Mouse (Mus musculus) yolk sac, embryonic 10.5 days (tissue): ENCODE results near the gene Gm15128.
"Not testable (repeated sequence)": the region's sequence is repeated elsewhere in the genome, so short reads cannot be mapped to it uniquely, and the experiment has no call there.

Source experiments
- DNase-seq: peaks from one replicate; pipeline ENCODE4 v3.0.0-alpha.2; 2017; ENCODE audit warnings: low spot score

Gm15128 gene

DNA sequence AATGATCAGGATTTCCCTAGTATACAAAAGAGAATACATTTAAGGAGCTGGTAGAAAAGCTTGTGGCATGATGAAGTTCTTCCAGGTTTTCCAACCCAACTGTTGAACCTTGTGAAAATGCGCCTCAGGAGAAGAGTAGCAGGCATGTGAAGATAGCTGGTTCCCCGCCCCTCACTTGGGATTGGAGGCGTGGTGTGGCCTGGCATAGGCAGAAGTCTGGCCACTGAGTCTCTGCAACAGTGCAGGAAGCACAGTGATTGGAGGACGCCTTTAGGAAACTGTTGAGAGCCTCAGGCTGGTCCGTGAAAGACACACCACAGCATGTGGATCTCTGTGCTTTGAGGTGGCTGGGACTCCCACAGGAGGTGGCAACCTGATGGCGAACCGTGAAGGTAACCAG is at the start of gene Gm15128:
Gm15128 (plus strand) TSS at position 301 of the 400 bp plus-strand sequence.
- DNase-seq: not testable (repeated sequence)
